Mouse (Mus musculus) common myeloid progenitor, adult 5-6 weeks (primary cell): ENCODE data around the gene Col23a1. TPM values are rescaled to one million over a fixed set of nuclear protein-coding genes. Genes with fewer than 3 reads are reported as not detected.
A peak's percentile ranks its signal among the peaks of the same experiment; 100 is the strongest.
"Not testable (repeated sequence)": the region's sequence is repeated elsewhere in the genome, so short reads cannot be mapped to it uniquely, and the experiment has no call there.

Experiments used
- ATAC-seq: replicated peaks from 2 replicates; pipeline ENCODE4 v1.8.0; 2016; ENCODE audit warnings: low read depth, mild to moderate bottlenecking, moderate TSS enrichment, inconsistent platforms; ENCODE audit not compliant: poor library complexity, severe bottlenecking
- total RNA-seq: library from RNA; stranded (forward); fragments of 200-1000, 187-1606 nt; gene quantifications from 2 replicates; pipeline ENCODE4 v1.2.3, GENCODE M21; 2017

Col23a1 gene
- total RNA-seq, 1 experiment from 2014 or later, result 0.18 TPM

GRCm38 (mm10) chr11:51606447-51607095, 316.9 kb downstream of the Col23a1 start, which contains the start of gene Hnrnpab:
TSS of gene Hnrnpab (minus strand) at chr11:51606847.
- ATAC-seq, result peak; percentile 86

DNA sequence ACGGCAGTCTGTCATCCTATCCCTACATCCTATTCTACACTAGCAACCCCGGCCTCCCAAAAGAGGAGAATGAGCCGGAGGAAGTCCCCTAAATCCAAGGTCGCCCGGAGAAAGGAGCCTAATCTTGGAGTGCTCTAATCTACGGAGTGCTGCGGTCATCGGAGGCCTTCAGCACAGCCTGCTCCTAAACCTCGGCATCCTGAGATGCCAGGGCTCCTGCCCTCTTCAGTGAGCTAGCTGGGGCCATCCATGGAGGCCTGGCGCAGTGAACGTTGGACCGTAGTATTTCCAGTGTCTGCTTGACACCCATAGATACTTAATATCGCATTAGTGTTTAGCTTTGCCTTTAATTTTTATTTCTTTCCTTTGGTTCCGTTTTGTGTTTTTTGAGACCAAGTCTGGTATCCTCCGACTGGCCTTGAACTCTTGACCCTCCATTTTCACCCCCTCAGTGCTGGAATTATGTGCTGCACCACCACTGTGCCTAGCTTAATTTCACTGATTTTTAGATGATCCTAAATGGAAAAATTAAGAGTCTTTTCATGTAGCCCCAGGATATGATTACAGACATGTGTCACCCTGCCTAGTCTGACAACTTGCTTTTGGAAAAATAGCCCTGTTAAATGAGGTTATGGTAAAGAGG, 317.5 kb downstream of the Col23a1 start:
- ATAC-seq, result peak; percentile 37

- ATAC-seq, result peak; percentile 30; the same call in 1 of the 2 replicates
These were observed 319.7 kb downstream of the Col23a1 start for GRCm38 (mm10) chr11:51609266-51609909.

DNA sequence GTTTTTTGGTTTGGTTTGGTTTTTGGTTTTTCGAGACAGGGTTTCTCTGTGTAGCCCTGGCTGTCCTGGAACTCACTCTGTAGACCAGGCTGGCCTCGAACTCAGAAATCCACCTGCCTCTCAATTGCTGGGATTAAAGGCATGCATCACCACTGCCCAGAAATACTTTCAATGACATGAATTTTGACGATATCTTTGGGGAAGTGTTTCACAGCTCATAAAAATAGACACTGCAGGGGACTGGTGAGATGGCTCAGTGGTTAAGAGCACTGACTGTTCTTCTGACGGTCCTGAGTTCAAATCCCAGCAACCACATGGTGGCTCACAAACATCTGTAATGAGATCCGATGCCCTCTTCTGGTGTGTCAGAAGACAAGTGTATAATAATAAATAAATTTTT, 320.2 kb downstream of the Col23a1 start:
- not testable (repeated sequence) for ATAC-seq

DNA sequence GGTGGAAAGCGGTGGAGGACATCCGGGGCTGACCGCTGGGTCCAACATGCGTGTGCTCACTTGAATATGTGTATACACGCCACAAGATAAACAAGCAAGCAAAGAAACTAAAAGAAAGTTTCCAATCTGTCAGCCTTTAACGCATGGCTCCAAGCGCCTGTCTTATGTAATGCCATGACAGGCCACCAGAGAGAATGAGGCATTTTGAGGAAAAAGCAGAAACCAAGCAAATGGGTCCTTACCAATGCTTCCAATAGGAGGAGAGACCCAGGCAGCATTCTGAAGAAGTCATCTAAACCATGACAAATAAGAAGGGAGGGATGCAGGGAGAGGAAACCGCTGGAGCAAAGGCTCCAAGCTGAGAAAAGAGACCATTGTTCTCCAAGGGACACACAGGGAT, 324.5 kb downstream of the Col23a1 start:
- no peak for ATAC-seq

DNA sequence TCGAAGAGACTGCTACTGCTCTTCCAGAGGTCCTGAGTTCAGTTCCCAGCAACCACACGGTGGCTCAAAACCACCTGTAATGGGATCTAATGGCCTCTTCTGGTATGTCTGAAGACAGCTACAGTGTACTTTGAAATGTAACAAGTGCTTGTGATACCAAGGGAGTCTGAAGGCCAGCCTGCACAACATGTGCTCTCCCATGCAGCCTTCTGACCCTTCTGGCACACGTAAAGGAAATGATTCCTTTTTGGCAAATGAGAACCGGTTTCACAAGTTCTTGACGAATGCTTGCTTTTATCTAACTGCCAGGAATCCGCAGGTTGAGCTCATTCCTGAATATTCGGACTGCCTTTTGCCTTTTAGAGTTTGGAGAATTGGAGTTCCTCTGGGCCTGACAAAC, 325.4 kb downstream of the Col23a1 start:
- ATAC-seq, result no peak

GRCm38 (mm10) chr11:51615601-51616000, 325.9 kb downstream of the Col23a1 start:
- ATAC-seq, result peak; percentile 67

DNA sequence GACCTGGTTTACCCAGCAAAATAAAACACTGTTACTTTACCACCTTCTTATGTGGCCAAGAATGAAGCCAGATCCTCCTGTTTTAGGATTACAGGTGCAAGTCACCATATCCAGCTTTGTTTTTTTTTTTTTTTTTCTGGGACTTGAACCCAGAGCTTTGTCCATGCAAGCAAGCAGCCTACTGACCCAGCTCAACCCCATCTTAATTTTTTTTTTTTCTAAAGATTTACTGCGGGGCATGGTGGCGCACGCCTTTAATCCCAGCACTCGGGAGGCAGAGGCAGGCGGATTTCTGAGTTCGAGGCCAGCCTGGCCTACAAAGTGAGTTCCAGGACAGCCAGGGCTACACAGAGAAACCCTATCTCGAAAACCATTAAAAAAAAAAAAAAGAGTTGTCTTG, 326.4 kb downstream of the Col23a1 start:
- ATAC-seq, result not testable (repeated sequence)

DNA sequence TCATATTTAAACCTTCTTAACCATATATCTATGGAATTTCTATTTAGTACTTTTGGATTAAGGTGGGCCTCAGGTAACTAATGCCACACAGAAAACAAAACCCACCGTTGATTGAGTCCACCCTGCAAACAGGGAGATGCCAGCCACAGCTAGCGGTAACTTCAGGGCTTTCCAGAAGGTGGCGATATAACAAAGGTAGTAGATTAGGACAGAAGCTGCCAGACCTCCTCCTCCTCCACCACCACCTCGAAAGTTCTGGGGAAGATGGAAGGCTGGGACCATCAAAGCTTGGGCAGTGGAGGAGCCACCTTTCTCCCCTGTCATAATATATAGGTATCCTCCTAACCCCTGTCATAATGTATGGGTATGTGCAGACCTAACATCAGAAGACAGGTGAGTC, 328.0 kb downstream of the Col23a1 start:
- ATAC-seq, result peak; percentile 43

DNA sequence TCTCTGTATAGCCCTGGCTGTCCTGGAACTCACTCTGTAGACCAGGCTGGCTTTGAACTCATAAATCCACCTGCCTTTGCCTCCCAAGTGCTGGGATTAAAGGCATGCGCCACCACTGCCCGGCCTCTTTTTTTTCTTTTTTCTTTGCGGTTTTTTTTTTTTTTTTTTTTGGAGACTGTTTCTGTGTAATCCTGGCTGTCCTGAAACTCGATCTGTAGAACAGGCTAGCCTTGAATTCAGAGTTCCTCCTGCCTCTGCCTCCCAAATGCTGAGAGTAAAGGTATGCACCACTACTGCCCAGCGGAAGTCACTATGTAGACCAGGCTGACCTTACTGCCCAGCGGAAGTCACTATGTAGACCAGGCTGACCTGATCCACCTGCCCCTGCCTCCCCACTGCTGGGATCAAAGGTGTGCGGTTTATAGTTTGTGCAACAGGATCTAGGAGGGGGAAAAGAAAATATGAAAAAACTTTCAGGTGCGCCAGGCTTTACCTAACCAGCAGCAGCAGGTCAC, 329.2 kb downstream of the Col23a1 start:
- ATAC-seq, result no peak

DNA sequence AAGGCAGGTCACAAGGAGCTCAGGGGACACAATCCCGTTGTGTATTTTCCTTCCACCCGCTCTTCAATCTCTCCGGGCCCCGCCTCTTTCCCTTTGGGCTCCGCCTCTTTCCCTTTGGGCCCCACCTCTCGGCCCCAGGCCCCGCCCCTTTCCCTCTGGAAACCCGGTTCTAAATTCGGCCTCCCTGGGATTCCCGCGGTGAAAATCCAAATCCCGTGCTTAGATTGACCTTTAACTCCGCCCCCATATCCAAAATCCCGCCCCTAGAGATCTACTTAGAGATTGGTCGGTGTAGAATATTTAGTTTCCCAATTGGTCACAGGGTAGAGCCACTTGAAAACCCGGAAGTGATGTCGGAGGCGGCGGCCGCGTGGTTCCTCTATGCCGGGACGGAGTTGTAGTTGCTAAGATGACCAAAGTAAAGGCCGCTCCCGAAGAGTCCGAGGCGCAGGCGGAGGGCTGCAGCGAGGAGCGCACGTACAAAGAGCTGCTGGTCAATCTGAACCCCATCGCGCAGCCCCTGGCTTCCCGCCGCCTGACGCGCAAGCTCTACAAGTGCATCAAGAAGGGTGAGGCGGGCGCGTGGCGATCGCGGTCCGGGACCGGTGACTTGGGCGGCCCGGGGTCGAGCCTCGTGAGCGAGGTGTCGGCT, 329.8 kb downstream of the Col23a1 start, which contains the start of gene Nhp2:
TSS of gene Nhp2 (plus strand) at position 327 of the 652 bp plus-strand sequence.
- ATAC-seq, result peak; percentile 73

GRCm38 (mm10) chr11:51620084-51620483, 330.4 kb downstream of the Col23a1 start:
- no peak for ATAC-seq

DNA sequence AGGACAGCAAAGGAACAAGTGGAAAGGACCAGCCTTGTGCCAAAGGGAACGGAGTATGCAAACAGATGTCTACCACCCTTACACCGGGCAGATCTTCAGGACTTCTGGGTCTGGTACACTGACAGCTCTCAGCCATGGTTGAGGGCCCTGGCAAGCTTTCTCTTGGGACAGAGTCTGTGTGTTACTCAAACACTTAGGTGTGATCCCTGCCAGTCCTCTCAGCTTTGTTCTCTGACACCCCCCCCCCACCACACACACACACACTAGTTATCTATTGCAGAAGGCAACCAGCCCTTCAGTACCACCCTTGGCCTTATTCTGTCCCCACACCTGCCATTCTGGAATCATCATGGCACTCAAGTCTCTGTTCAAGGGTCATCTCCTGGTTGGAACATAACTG, 332.1 kb downstream of the Col23a1 start:
- ATAC-seq, result no peak

DNA sequence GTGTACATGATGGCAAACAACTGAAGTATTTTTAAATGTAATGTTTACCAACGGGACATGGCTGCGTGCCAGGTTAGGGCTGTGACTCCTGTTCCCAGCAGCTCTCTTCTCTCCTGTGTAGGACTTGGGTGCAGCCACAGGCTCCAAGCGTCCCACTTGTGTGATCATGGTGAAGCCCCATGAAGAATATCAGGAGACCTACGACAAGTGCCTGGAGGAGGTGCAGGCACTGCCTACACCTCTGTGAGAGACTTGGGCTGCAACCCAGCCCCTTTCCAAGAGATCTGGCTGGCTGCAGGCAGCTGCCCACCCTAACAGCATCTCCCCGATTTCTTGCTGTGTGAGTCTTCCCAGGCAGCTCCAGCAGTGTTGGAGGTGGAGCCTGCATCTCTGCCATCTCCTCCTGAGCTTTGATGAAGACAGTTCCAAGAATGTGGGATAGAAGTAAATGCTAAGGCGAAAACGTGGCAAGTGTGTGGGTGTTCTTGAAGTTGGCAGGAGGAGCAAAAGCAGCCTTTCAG, 333.3 kb downstream of the Col23a1 start:
- no peak for ATAC-seq

DNA sequence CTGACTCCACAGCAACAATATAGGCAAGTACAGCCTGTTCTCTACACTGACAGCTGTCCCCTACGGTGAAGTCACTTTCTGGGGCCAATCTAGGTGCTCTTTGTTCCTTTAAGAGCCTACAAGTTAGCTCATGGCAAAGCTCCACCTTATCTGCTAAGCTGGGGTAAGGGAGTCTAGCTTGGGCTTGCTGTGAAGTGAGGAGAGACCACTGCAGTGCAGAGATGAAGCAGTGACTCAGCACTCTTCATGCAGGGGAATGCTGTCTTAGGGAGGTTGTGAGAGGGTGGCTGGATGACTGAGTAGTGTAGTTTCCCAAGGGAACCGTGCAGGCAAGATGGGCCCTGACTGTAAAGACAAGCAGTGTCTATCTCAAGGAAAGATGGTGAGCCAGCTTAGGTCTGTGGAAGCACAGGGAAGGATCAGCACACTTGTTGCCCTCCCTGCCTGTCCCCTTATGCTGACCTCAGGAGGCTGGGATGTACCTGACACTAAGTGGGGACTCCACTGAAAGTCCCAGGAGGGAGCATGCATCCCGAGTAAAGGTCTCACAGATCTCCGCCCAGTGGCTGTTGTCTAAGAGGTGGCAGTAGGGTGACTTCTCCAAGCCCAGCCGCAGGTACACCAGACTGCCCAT, 335.6 kb downstream of the Col23a1 start:
- peak; percentile 71 for ATAC-seq

GRCm38 (mm10) chr11:51627425-51627824, 337.7 kb downstream of the Col23a1 start:
- no peak for ATAC-seq

DNA sequence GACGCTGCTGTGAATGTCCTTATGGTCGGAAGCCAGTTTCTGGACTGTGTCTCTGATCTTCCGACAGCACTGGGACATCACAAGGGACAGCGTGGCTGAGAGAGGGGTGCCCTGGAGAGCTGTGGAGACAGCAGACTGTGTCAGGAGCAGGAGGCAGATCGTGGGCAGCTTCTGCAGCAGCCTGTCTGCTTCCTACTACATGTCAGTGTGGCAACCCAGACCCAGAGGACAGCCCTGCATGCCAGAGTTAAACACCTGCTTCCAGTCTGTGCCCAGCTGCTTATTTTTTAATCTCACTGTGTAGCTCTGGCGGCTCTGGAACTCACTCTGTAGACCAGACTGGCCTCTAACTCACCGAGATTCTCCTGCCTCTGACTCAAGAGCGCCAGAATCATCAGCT, 338.2 kb downstream of the Col23a1 start:
- ATAC-seq, result no peak

GRCm38 (mm10) chr11:51629651-51630314, 340.1 kb downstream of the Col23a1 start:
- no peak for ATAC-seq

DNA sequence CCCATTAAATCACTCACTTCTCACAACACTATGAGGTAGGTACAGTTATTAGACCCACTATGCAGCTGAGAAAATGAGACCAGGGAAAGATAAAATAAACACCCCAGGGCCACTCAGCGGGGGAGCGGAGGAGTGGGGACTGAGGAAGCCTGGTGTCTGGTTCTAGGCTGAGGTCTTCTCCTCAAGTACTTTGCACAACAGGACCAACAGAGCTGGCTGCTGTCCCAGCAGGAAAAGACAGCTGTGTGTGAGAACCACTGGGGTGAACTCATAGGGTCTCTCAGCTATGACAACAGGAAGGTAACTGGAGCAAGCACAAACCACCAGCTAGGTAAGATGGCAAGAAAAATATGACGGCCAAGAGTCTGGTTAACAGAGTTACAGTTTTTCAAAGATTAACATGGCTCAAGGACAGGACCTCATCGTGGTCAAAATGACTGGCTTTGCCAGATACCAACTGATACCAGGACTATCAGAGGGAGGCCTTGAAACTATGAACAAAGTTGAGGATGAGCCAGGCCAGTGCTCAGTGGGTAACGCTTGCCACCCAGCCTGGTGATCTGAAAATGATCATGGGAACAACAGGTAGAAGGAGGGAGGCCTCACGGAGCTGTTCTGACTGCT, 342.5 kb downstream of the Col23a1 start:
- ATAC-seq, result peak; percentile 21; the same call in 1 of the 2 replicates
